Mouse (Mus musculus) splenic B cell, adult 2 months (primary cell): ENCODE results near the gene Prlr.

Experiments
- DNase-seq: peaks from one replicate; pipeline ENCODE4 v3.0.0-alpha.2; 2011; ENCODE audit warnings: low read depth, low spot score
- H3K27me3 ChIP-seq: 2 replicates; pipeline ENCODE4 v1.6.1; 2012; ENCODE audit warnings: mild to moderate bottlenecking, low read length, moderate library complexity, mixed read lengths; ENCODE audit not compliant: control insufficient read depth, poor library complexity, insufficient read depth, severe bottlenecking
- H3K36me3 ChIP-seq: 2 replicates; pipeline ENCODE4 v1.6.1; 2012; ENCODE audit warnings: mild to moderate bottlenecking, low read length, moderate library complexity, mixed read lengths; ENCODE audit not compliant: control insufficient read depth, poor library complexity, insufficient read depth, severe bottlenecking

Gene Prlr

DNA sequence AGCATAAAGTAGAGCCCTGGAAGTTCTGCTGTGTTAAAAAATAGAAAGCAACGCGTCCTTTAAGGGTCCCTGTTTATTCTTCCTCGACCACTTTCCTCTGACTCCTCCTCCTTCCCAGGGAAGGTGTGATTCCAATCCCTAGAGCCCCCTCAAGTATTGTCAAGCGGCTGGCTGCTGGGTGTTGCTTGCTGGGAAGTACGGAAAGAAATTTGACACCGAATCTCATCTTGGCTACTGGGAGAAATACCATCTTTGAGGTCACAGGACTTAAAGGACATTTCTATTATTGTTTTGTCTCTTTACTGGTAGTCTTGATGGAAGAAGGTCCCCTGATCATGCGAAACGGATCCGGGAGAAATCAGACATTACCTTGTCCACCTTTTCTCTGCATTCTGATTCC, at the start of gene Prlr:
Gene Prlr (plus strand): TSS at position 156 of the 400 bp plus-strand sequence.
- Histone ChIP-seq H3K27me3 (peaks cover 2% of the 10 kb centered on the region), H3K36me3 (no peaks in the 10 kb centered on the region)
- no peak for DNase-seq

GRCm38 (mm10) chr15:10133781-10134180, 43.3 kb upstream of the Prlr start:
- H3K27me3 ChIP-seq = no peaks in the 10 kb centered on the region
- no peaks in the 10 kb centered on the region for H3K36me3 ChIP-seq
- no peak for DNase-seq

- no peaks in the 10 kb centered on the region for H3K36me3 ChIP-seq
- H3K27me3 ChIP-seq = no peaks in the 10 kb centered on the region
- no peak for DNase-seq
Measured at GRCm38 (mm10) chr15:10134889-10135288, 42.1 kb upstream of the Prlr start.

- peak; percentile 52 for DNase-seq
- Histone ChIP-seq H3K36me3 (no peaks in the 10 kb centered on the region), H3K27me3 (no peaks in the 10 kb centered on the region)
Measured at GRCm38 (mm10) chr15:10144520-10144919, 32.5 kb upstream of the Prlr start.

DNA sequence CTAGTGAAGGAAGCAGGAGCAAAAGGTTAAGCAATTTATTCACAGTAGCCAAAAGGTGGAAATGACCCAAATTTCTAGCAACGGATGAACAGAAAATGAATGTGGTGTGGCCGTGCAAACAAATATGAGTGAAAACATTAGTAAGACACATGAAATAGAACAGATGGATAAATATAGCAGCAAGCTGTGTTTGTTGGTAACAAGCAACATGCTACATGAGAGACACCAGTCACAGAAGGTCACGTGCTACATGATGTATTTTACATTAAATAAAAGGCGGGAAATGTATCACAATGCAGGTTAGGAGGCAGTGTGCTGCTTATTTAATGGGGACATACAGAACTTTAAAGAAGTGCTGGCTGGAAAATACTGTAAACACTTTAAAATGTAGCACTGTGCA, 28.8 kb upstream of the Prlr start:
- Histone ChIP-seq H3K27me3 (no peaks in the 10 kb centered on the region), H3K36me3 (no peaks in the 10 kb centered on the region)
- DNase-seq = no peak

GRCm38 (mm10) chr15:10160663-10161062, 16.4 kb upstream of the Prlr start:
- no peaks in the 10 kb centered on the region for H3K27me3 ChIP-seq

GRCm38 (mm10) chr15:10175078-10175477, 2.0 kb upstream of the Prlr start:
- no peak for DNase-seq
- Histone ChIP-seq H3K36me3 (no peaks in the 10 kb centered on the region), H3K27me3 (peaks cover 2% of the 10 kb centered on the region)

More at GRCm38 (mm10) chr15:10160663-10161062, 16.4 kb upstream of the Prlr start:
- no peaks in the 10 kb centered on the region for H3K36me3 ChIP-seq
- no peak for DNase-seq

DNA sequence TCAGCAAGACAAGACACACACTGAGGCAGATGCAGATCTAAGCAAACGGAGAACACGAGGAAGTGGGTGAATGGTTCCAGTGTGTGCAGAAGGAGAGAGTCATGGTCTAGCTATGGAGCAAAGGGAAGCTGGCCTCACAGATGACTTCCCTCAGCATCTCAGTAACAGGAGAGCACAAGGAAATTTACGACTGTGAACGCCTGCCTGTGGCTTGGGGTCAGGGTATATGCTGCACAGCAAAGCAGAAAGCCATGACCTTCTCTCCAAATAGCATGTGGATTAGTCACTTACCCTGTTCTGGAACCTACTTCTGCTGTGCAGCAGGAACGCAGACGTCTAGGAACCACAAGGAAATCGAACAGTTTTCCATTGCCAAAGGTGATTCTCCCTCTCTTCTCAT, 1.4 kb upstream of the Prlr start:
- no peak for DNase-seq
- Histone ChIP-seq H3K27me3 (peaks cover 2% of the 10 kb centered on the region), H3K36me3 (no peaks in the 10 kb centered on the region)

- peak; percentile 14 for DNase-seq
- Histone ChIP-seq H3K36me3 (no peaks in the 10 kb centered on the region), H3K27me3 (peaks cover 2% of the 10 kb centered on the region)
Measured at GRCm38 (mm10) chr15:10177519-10178130, 587 bp downstream of the Prlr start.

GRCm38 (mm10) chr15:10178131-10178566, 1.1 kb downstream of the Prlr start:
- peak; percentile 9 for DNase-seq
- Histone ChIP-seq H3K36me3 (no peaks in the 10 kb centered on the region), H3K27me3 (peaks cover 2% of the 10 kb centered on the region)

DNA sequence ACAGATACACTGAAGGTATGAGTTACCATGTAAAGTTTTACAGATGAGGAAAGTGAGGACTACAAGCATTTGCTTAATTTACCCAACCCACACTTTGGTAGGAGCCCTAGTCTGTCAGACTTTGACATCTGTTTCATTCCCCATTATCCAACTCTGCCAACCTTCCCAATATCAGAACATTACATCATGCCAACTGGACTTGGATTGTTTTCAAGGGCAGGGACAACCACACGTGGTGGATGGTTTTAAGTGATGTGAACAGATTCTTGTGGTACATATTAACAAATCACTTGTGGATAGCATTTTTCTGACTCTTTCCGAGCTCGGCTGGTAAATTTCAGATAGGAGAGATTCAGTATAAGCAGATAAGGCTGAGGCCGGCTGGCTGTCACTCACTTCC, 3.7 kb downstream of the Prlr start:
- no peak for DNase-seq
- Histone ChIP-seq H3K36me3 (no peaks in the 10 kb centered on the region), H3K27me3 (peaks cover 2% of the 10 kb centered on the region)

- Histone ChIP-seq H3K36me3 (no peaks in the 10 kb centered on the region), H3K27me3 (no peaks in the 10 kb centered on the region)
- no peak for DNase-seq
Measured at GRCm38 (mm10) chr15:10192101-10192630, 15.1 kb downstream of the Prlr start.

DNA sequence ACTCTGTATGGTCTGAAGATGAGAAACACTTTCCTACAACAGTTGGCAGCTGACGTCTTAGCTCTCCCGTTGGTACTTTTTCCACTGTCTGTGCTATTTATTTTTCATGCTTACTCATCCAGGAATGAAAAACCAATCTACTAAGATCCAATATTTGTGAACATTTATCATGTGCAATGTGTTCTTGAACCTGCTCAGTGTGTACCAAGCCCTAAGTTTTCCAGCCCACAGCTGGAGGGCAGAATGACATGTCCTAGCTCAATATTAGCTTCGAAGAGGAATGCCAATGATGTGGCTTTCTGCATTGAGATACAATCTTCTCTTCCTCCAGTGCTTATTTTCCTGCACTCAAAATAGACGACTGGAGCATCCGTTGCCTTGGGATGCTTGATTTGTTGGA, 24.0 kb downstream of the Prlr start:
- no peak for DNase-seq
- Histone ChIP-seq H3K36me3 (no peaks in the 10 kb centered on the region), H3K27me3 (no peaks in the 10 kb centered on the region)

GRCm38 (mm10) chr15:10202504-10203302, 25.7 kb downstream of the Prlr start:
- Histone ChIP-seq H3K27me3 (no peaks in the 10 kb centered on the region), H3K36me3 (no peaks in the 10 kb centered on the region)
- DNase-seq = no peak

GRCm38 (mm10) chr15:10210261-10210770, 33.3 kb downstream of the Prlr start:
- no peak for DNase-seq
- no peaks in the 10 kb centered on the region for H3K27me3 ChIP-seq
- H3K36me3 ChIP-seq = no peaks in the 10 kb centered on the region
